Mouse (Mus musculus): ENCODE measurements around the gene Exoc2.

GRCm38 (mm10) chr13:30985598-30986466 lies 11.9 kb upstream of the Exoc2 start:
- TF ChIP-seq CTCF (conservative IDR thresholded peaks at IDR 0.05; ENCODE audit: insufficient read depth, insufficient read length, low read depth, low read length) (no peak), POLR2A (IDR thresholded peaks at IDR 0.05; ENCODE audit: low read depth, low read length) (no peak)

All from kidney, adult 2 months (tissue).